Mouse (Mus musculus): ENCODE data around the gene Slc26a8. TPM values are rescaled to one million over a fixed set of nuclear protein-coding genes. Genes with fewer than 3 reads are reported as not detected.
A peak's percentile ranks its signal among the peaks of the same experiment; 100 is the strongest.

Slc26a8 gene
- polyA plus RNA-seq, 1 experiment, result 10.7 TPM

GRCm38 (mm10) chr17:28628248-28629124 lies 61.5 kb downstream of the Slc26a8 start:
- H3K4me3 ChIP-seq (ENCODE audit: insufficient read depth, low read length), result no peak overlapping the region
- peaks cover 20% of the 10 kb centered on the region for H3K4me1 ChIP-seq (ENCODE audit: control insufficient read depth, insufficient read depth, low read length)
- no peak for TF ChIP-seq CTCF (IDR thresholded peaks at IDR 0.05; ENCODE audit: extremely low read depth, insufficient read depth, low read length)
- TF ChIP-seq POLR2A (IDR thresholded peaks at IDR 0.05; ENCODE audit: extremely low read depth, insufficient read depth, low read length), result no peak
- peak overlapping the region; percentile 91 for H3K27ac ChIP-seq (ENCODE audit: insufficient read depth, low read length)

GRCm38 (mm10) chr17:28626937-28627336 lies 63.1 kb downstream of the Slc26a8 start:
- TF ChIP-seq CTCF (IDR thresholded peaks at IDR 0.05; ENCODE audit: extremely low read depth, insufficient read depth, low read length), result no peak
- no peak for TF ChIP-seq POLR2A (IDR thresholded peaks at IDR 0.05; ENCODE audit: extremely low read depth, insufficient read depth, low read length)
- peaks cover 20% of the 10 kb centered on the region for H3K4me1 ChIP-seq (ENCODE audit: control insufficient read depth, insufficient read depth, low read length)
- no peak overlapping the region for H3K4me3 ChIP-seq (ENCODE audit: insufficient read depth, low read length)
- H3K27ac ChIP-seq (ENCODE audit: insufficient read depth, low read length), result peak overlapping the region; percentile 91

- no peak overlapping the region for H3K4me3 ChIP-seq (ENCODE audit: insufficient read depth, low read length)
- H3K27ac ChIP-seq (ENCODE audit: insufficient read depth, low read length), result peak overlapping the region; percentile 62; the same call in 1 of the 2 replicates
- H3K4me1 ChIP-seq (ENCODE audit: control insufficient read depth, insufficient read depth, low read length), result peaks cover 20% of the 10 kb centered on the region
- TF ChIP-seq POLR2A (IDR thresholded peaks at IDR 0.05; ENCODE audit: extremely low read depth, insufficient read depth, low read length) (no peak), CTCF (IDR thresholded peaks at IDR 0.05; ENCODE audit: extremely low read depth, insufficient read depth, low read length) (no peak)
Measured at GRCm38 (mm10) chr17:28625327-28625726, 64.7 kb downstream of the Slc26a8 start.

- Histone ChIP-seq H3K27ac (ENCODE audit: insufficient read depth, low read length) (peak overlapping the region; percentile 67; the same call in 1 of the 2 replicates), H3K4me3 (ENCODE audit: insufficient read depth, low read length) (no peak overlapping the region), H3K4me1 (ENCODE audit: control insufficient read depth, insufficient read depth, low read length) (peaks cover 21% of the 10 kb centered on the region)
- no peak for TF ChIP-seq POLR2A (IDR thresholded peaks at IDR 0.05; ENCODE audit: extremely low read depth, insufficient read depth, low read length)
Measured at GRCm38 (mm10) chr17:28624841-28625240, 65.2 kb downstream of the Slc26a8 start.

GRCm38 (mm10) chr17:28622300-28622759 lies 67.7 kb downstream of the Slc26a8 start, which contains the start of gene Srpk1:
Srpk1 (minus strand) TSS chr17:28622709.
- TF ChIP-seq POLR2A (IDR thresholded peaks at IDR 0.05; ENCODE audit: extremely low read depth, insufficient read depth, low read length) (peak; percentile 73), CTCF (IDR thresholded peaks at IDR 0.05; ENCODE audit: extremely low read depth, insufficient read depth, low read length) (no peak)
- Histone ChIP-seq H3K4me3 (ENCODE audit: insufficient read depth, low read length) (peak within 1 kb of the TSS; percentile 74), H3K4me1 (ENCODE audit: control insufficient read depth, insufficient read depth, low read length) (peaks cover 17% of the 10 kb centered on the region), H3K27ac (ENCODE audit: insufficient read depth, low read length) (peak within 1 kb of the TSS; percentile 18; the same call in 1 of the 2 replicates)

- TF ChIP-seq POLR2A (IDR thresholded peaks at IDR 0.05; ENCODE audit: extremely low read depth, insufficient read depth, low read length), result peak; percentile 51; the same call in 1 of the 2 replicates
- no peak for TF ChIP-seq CTCF (IDR thresholded peaks at IDR 0.05; ENCODE audit: extremely low read depth, insufficient read depth, low read length)
- peak overlapping the region; percentile 13; the same call in 1 of the 2 replicates for H3K27ac ChIP-seq (ENCODE audit: insufficient read depth, low read length)
- peak overlapping the region; percentile 74 for H3K4me3 ChIP-seq (ENCODE audit: insufficient read depth, low read length)
- peaks cover 12% of the 10 kb centered on the region for H3K4me1 ChIP-seq (ENCODE audit: control insufficient read depth, insufficient read depth, low read length)
Measured at GRCm38 (mm10) chr17:28621381-28622299, 68.4 kb downstream of the Slc26a8 start.

GRCm38 (mm10) chr17:28618775-28619174 lies 71.3 kb downstream of the Slc26a8 start:
- Histone ChIP-seq H3K4me3 (ENCODE audit: insufficient read depth, low read length) (no peak overlapping the region), H3K4me1 (ENCODE audit: control insufficient read depth, insufficient read depth, low read length) (peaks cover 1% of the 10 kb centered on the region; the same call in 1 of the 2 replicates), H3K27ac (ENCODE audit: insufficient read depth, low read length) (no peak overlapping the region)
- no peak for TF ChIP-seq CTCF (IDR thresholded peaks at IDR 0.05; ENCODE audit: extremely low read depth, insufficient read depth, low read length)
- TF ChIP-seq POLR2A (IDR thresholded peaks at IDR 0.05; ENCODE audit: extremely low read depth, insufficient read depth, low read length), result no peak

- TF ChIP-seq CTCF (IDR thresholded peaks at IDR 0.05; ENCODE audit: extremely low read depth, insufficient read depth, low read length), result no peak
- no peak for TF ChIP-seq POLR2A (IDR thresholded peaks at IDR 0.05; ENCODE audit: extremely low read depth, insufficient read depth, low read length)
- H3K4me1 ChIP-seq (ENCODE audit: control insufficient read depth, insufficient read depth, low read length), result peaks cover 1% of the 10 kb centered on the region; the same call in 1 of the 2 replicates
Measured at GRCm38 (mm10) chr17:28618124-28618523, 71.9 kb downstream of the Slc26a8 start.

GRCm38 (mm10) chr17:28617636-28618035 lies 72.4 kb downstream of the Slc26a8 start:
- Histone ChIP-seq H3K27ac (ENCODE audit: insufficient read depth, low read length) (no peak overlapping the region), H3K4me1 (ENCODE audit: control insufficient read depth, insufficient read depth, low read length) (peaks cover 1% of the 10 kb centered on the region; the same call in 1 of the 2 replicates), H3K4me3 (ENCODE audit: insufficient read depth, low read length) (no peak overlapping the region)
- TF ChIP-seq CTCF (IDR thresholded peaks at IDR 0.05; ENCODE audit: extremely low read depth, insufficient read depth, low read length) (no peak), POLR2A (IDR thresholded peaks at IDR 0.05; ENCODE audit: extremely low read depth, insufficient read depth, low read length) (no peak)

More at GRCm38 (mm10) chr17:28618124-28618523, 71.9 kb downstream of the Slc26a8 start:
- no peak overlapping the region for H3K27ac ChIP-seq (ENCODE audit: insufficient read depth, low read length)
- H3K4me3 ChIP-seq (ENCODE audit: insufficient read depth, low read length), result no peak overlapping the region
